Mouse (Mus musculus) right cerebral cortex, postnatal 4 days (tissue): ENCODE results near the gene Zscan21.

ENCODE experiments used
- DNase-seq: peaks from one replicate; pipeline ENCODE4 v3.0.0-alpha.2; 2022

Gene Zscan21

DNA sequence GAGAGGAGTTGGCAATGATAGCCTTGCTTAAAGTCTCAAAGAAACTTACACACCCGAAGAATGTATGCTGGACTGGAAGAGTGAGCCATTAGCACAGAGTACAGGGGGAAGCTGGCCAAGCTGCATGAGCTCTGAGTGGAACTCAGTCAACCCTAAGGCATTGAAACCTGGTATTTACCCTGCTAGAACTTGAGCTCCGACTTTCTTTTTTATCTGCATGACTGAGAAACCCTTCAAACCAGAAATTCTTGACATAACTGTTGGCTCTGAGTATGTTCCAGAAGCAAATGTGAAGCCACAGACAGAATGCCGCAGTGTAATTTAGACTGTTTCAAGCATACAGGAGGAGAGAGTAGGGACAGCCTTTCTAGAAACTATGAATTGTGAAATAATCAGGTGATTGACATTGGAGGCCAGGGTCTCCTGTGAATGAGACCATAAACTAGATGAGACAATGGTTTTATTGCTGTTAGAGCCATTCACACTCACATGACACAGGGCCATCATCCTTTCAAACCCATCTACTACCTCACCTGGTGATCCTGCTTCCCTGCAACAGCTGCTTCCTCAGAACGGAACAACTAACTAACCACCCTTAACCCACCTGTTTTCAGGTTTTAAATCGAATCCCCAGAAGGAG, 15.8 kb downstream of the Zscan21 start:
- DNase-seq = no peak

DNA sequence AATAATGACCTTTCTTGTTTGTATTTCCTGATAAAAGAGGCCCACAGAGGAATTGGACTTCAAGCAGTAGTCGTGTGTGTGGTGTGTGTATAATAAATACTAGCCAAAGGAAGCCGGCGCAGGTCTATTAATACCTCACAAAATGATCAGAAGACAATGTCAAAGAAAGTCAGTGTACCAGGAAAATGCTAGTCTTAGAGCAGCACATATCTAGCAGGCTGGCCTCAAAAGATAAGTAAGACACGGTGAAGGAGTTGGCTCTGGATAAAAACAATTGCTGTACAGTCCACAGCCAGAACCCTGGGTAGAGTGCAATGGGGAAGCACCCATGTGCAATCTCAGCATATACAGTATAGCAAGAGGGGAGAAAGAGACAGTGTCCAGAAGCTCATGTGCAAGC, 20.6 kb downstream of the Zscan21 start:
- no peak for DNase-seq

DNA sequence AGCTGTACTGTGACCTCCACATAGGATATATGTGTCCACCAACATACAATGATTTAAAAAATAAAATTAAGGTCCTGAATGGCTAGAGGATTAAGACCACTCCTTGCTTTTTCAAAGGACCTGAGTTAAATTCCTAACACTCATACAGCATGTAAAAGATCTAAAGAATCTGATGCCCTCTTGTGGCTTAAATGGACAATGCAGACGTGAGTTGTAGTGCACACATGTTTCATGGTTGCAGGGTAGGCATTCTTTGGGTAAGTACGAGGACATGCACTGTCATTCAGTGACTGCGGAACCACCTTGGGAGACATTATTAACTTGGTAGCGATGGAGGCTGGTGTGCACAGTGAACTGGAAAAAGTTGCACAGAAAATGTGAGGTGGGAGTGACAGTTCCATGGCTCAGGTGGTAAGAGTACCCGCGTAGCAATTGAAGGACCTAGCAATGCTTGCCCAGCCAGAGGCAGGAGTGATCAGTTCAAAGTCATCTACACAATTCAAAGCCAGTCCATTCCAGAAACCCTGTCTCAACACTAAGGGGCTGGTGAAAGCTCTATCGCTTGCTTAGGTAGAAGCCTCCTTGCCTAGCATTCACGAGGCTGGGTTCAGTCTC, 21.3 kb downstream of the Zscan21 start:
- peak; percentile 8 for DNase-seq

DNA sequence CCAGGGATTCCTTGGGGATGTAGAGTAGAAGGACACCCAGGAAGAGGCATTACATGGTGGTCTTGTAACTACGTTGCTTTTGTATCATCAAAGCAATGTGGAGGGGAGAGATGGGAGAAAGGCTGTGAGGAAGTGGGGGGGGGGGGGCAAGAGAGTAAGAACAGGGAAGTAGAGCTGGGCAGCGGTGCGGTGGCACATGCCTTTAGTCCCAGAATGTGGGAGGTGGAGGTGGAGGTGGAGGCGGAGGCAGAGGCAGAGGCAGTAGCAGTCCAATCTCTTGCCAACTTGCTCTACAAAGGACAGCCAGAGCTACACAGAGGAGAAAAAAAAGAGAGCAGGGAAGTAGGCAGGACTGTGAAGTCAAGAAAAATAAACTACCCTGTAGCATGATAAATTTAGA, 21.9 kb downstream of the Zscan21 start:
- DNase-seq = no peak

DNA sequence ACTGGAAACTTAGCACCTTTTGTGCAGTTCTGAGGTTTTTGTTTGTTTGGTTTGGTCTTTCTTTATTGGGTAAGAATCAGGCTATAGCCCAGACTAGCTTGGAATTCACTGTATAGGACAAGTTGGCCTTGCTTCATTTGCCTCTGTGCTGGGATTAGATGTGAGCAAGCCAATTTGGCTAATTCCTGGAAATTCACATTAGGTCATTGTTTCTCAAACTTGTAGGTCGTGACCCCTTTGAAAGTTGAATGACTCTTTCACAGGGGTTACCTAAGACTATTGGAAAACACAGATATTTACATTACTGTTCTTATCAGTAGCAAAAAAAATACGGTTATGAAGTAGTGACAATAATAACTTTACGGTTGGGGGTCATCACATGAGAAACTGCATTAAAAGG, 37.7 kb downstream of the Zscan21 start:
- no peak for DNase-seq

DNA sequence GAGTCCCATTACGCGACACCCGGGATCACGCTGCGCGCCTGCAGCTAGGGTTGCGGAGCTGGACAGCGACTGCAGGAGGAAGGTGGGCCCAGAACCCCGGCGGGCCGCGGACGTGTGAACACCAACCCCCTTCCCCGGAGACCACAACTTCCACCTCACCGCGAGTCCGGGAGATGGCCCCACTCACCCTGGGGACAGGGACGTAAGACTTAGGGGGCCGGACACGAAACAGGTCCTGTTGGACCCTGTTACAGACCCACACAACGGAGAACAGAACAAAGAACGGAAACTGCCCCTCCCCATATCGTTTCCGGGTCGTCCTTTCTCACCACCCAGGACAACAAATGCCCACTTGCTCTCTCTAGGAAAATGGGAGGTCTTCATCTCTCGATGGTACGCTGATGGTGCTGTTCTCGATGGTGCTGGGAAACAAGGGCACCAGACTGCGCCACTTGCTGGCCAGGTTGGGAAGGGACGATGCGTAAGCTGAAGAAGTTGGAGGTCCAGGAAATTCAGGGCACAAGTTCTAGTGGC, 38.8 kb downstream of the Zscan21 start, which contains the start of gene Zfp113:
Zfp113 (minus strand) TSS at position 302 of the 534 bp plus-strand sequence.
- peak; percentile 72 for DNase-seq

DNA sequence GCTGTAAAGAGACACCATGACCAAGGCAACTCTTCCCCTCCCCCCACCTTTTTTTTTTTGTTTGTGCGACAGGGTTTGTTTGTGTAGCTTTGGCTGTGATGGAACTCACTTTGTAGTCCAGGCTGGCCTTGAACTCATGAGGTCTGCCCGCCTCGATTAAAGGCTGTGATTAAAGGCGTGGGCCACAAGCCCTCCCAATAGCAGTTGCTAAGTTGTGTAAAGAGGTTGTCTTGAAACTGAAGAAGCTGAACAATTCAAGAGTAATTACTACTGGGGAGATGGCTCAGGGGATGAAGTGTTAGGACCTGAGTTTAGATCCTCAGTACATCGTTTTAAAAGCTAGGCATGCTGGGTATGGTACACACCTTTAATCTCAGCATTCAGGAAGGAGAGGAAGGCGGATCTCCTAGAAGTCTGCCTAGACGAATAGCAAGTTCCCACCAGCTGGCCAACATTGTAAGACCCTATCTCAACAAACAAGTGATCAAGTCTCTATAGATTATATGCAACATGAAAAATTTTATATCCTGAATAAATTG, 43.6 kb downstream of the Zscan21 start:
- no peak for DNase-seq

DNA sequence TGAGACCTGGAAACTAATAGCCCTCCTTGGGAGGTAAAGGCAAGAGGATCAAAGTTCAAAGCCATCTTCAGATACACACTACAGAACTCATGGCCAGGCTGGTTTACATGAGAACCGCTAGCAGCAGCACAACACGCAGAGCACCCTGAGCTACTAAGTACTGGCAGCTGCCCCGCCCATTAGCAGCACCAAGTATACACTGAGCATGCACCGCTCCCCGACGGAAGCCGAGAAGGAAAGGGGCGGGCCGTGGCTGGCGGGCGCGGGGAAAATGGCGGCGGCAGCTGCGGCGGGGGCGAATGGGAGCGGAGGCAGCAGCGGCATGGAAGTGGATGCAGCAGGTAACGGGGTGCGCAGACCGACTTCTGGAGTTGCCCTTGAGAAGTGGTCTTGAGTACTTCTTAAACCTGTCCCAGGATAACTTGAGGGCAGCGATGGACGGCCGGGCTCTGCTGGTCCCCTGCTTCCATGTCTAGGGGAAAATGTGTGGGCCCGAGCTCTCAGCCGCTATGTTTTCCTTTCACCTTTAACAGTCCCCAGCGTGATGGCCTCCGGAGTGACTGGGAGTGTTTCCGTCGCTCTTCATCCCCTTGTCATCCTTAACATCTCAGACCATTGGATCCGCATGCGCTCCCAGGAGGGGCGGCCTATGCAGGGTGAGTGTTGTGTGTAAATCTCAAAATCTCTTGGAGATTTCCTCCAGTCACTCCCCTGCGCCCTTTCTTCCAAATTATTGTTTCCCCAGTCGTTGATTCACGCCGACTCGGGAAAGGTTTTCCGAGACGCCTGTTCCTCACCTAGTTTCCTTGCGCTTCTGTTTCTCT, 44.4 kb downstream of the Zscan21 start, which contains the start of gene Cops6:
Cops6 (plus strand) TSS at position 230 of the 824 bp plus-strand sequence.
- DNase-seq = peak; percentile 91

DNA sequence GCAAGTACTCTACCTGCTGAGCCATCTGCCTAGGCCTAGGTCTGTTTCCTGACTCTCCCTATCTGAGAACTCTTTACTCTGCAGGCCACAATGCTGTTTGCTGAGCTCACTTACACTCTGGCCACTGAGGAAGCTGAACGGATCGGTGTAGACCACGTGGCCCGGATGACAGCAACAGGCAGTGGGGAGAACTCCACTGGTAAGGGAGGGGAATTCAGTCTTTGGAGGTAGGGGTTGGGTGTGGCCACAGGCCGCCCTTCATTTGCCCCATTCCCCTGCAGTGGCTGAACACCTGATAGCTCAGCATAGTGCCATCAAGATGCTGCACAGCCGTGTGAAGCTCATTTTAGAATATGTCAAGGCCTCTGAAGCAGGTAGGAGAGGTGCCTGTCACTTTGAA, 46.3 kb downstream of the Zscan21 start:
- no peak for DNase-seq

DNA sequence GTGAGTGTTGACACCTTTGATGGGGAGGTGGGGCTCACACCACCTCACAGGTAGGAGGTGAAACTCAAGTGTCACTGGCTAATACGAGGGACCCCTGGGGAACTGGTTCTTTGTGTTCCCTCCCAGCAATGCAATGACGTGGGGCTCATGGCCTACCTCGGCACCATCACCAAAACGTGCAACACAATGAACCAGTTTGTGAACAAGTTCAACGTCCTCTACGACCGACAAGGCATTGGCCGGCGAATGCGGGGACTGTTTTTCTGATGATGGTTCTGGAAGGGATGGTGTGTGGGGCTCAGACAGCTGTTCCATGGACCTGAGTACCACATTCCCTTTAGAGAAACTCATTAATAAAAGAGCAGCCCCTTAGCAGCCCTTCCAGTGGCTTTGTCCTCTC, 46.9 kb downstream of the Zscan21 start:
- DNase-seq = no peak

DNA sequence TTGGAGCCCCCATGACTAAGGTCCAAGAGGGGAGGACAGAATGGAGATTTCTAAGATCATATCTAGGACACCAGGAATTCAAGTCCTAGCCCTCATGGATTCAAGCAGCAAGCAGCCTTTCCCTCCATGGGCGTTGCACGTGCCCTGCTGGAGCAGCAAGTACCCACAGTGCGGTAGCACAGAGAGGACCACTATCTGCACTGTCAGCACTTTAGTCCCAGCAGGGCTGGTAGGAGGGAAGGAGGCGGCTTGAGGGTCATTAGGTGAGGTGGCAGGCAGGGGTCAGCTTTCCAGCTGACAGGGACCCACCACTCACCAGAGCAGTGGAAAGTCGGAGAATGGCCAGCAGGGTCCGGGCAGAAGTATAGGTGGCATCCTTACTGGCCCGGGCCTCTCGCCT, 48.9 kb downstream of the Zscan21 start:
- no peak for DNase-seq

DNA sequence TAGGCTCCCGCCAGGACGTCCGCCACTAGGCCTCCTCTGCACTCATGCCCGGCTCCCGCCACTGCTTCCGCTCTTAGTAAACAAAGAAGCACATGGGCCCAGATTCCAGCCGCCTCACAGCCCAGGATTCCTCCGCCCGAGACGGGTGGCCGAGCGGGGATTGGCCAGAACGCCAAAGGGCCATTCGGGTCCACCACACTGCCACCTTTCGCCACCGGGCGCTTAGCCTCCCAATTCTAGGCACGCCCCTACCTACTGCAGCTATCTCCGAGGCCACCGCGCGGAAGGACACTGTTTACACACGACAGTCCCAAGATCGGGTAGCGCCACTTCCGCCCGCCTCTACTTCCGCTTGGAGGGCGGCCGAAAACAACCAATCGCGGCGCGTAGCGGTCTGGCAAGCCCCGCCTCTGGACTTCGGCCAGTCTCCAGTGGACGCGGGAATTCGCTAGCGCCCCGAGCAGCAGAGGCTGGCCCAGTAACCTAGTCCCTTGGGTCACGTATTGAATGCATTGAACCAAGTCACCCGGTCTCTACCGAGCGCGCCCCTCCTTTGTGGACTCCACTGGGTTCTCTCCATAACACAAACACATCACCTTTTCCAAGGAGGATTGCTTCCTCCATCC, 54.3 kb downstream of the Zscan21 start:
- DNase-seq = peak; percentile 97

DNA sequence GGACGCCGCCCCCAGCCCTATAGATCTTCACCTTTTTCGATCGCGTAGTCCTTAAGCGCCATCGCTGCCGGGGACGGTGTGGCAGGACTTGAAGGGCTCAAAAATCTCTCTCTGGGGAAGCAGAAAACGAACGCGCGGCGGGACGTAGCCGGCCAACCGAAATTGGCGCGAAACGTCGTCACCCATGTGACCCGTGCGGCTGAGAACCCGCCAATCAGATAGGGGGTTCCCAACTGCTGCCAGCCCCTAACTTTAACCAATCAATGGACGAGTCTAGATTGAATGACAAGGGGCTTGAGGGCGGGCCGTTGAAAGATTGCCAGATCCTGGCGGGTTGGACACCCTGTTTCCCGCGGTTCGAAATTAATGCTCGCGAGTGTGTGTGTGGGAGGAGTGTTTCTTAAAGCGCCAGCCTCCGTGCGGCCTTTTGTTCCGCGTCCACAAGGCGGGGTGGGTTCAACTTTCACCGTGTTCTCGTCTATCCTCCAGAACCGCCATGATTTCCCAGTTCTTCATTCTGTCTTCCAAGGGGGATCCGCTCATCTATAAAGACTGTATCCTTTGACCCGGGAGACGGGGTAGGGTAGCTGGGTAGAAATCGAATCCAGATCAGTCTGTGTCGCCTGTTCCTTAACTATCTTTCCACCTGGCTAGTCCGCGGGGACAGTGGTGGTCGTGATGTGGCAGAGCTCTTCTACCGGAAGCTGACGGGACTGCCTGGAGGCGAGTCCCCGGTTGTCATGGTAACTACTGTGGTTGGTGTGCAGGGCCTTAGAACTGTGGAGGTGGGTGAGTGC, 55.2 kb downstream of the Zscan21 start, which contains the start of the genes Ap4m1 and Mcm7:
Ap4m1 (plus strand) TSS at position 308 of the 797 bp plus-strand sequence.
Mcm7 (minus strand) TSS at position 728 of the 797 bp plus-strand sequence.
- peak; percentile 98 for DNase-seq

DNA sequence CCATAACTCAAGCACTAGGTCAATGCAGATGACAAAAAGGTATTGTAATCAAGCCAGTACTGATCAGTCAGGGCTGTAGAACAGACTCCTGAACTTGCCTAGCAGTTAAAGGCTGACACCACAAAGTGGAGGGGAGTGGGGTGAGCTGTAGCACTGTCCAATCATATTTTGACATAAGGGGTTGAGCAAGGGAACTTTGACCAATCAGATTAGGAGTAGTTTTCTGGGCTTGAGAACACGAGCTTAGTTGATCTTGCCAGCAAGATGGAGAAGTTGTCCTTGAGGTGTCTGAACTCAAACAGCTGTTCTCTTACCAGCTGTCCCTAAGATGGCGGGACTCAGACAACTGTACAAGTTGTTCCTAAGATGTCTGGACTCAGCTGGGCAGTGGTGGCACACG, 56.5 kb downstream of the Zscan21 start:
- no peak for DNase-seq
